Mouse (Mus musculus): ENCODE measurements around the gene Caskin1. TPM values are rescaled to one million over a fixed set of nuclear protein-coding genes. Genes with fewer than 3 reads are reported as not detected.

Gene Caskin1
- polyA plus RNA-seq, 1 experiment, result 1.7 TPM

DNA sequence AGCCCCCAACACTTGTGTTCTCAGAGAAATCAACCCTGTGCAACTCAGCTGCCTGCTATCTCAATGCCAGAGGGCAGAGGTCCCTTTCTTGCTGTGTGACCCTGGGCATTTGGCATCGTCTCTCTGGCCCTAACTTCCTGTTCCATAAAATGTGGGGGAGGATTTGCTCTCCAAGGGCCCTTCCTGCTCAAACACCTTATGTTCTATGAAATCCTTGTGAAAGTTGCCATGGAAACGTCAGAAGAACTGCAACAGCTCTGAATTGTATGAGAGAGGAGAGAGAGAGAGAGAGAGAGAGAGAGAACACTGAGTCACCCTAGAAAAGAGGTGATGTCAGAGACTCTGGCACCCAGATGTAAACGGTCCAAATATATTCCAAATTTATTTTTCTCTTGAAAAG lies 49.1 kb downstream of the Caskin1 start:
- DNase-seq, result no peak
- 32% methylated on average over 3 of the region's 3 CpGs for WGBS
- Histone ChIP-seq H3K4me1 (ENCODE audit: control insufficient read depth, insufficient read depth, low read length) (peaks cover 3% of the 10 kb centered on the region; the same call in 1 of the 2 replicates), H3K4me3 (replicated peaks; ENCODE audit: extremely low read depth, low read depth, low read length) (no peak overlapping the region)
- no peak for TF ChIP-seq POLR2A (IDR thresholded peaks at IDR 0.05; ENCODE audit: borderline replicate concordance, extremely low read depth, low read depth, low read length)
- no peak for TF ChIP-seq CTCF (IDR thresholded peaks at IDR 0.05; ENCODE audit: insufficient read depth, low read length)

GRCm38 (mm10) chr17:24538950-24539349 lies 50.5 kb downstream of the Caskin1 start:
- 65% methylated on average over 8 of the region's 8 CpGs for WGBS
- DNase-seq, result peak; percentile 53
- no peak for TF ChIP-seq POLR2A (IDR thresholded peaks at IDR 0.05; ENCODE audit: borderline replicate concordance, extremely low read depth, low read depth, low read length)
- Histone ChIP-seq H3K4me1 (ENCODE audit: control insufficient read depth, insufficient read depth, low read length) (no peaks in the 10 kb centered on the region), H3K4me3 (replicated peaks; ENCODE audit: extremely low read depth, low read depth, low read length) (no peak overlapping the region)

DNA sequence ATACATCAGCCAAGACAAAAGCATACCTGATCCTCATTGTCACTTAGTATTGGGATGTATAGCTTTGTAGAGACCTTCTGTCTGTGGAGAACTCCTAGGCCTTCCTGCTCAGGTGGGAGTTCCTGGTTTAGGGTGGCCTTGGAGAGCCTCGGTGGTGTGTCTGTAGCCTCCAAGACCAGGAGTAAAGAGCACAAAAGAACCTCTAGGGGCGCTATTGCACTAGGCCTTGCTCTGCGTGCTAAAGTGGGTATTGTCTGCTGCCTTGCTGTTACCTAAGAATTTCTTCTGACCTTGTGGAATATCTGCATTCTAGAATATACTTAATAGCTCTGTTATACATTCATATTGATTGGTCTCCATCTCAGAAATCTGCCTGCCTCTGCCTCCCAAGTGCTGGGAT lies 52.0 kb downstream of the Caskin1 start:
- WGBS, result 6% methylated on average over 3 of the region's 3 CpGs
- TF ChIP-seq POLR2A (IDR thresholded peaks at IDR 0.05; ENCODE audit: borderline replicate concordance, extremely low read depth, low read depth, low read length) (no peak), CTCF (IDR thresholded peaks at IDR 0.05; ENCODE audit: insufficient read depth, low read length) (peak; percentile 89)
- Histone ChIP-seq H3K4me1 (ENCODE audit: control insufficient read depth, insufficient read depth, low read length) (no peaks in the 10 kb centered on the region), H3K4me3 (replicated peaks; ENCODE audit: extremely low read depth, low read depth, low read length) (no peak overlapping the region)
- no peak for DNase-seq

GRCm38 (mm10) chr17:24544613-24545012 lies 56.2 kb downstream of the Caskin1 start:
- TF ChIP-seq POLR2A (IDR thresholded peaks at IDR 0.05; ENCODE audit: borderline replicate concordance, extremely low read depth, low read depth, low read length) (no peak), CTCF (IDR thresholded peaks at IDR 0.05; ENCODE audit: insufficient read depth, low read length) (no peak)
- H3K4me3 ChIP-seq (replicated peaks; ENCODE audit: extremely low read depth, low read depth, low read length), result no peak overlapping the region
- WGBS, result 28% methylated on average over 12 of the region's 12 CpGs
- no peaks in the 10 kb centered on the region for H3K4me1 ChIP-seq (ENCODE audit: control insufficient read depth, insufficient read depth, low read length)
- DNase-seq, result no peak

DNA sequence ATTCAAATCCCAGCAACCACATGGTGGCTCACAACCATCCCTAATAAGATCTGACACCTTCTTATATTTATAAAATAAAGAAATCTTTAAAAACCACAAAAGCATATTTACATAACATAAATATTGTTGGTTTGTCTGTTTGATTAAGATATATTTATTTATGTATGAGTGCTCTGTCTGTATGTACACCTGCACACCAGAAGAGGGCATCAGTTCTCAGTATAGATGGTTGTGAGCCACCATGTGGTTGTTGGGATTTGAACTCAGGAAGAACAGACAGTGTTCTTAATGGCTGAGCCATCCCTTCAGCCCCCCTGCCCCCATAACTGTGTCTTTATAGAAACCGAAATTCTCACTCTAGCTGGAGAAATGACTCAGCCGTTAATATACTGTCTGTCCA lies 56.8 kb downstream of the Caskin1 start:
- no peak for TF ChIP-seq CTCF (IDR thresholded peaks at IDR 0.05; ENCODE audit: insufficient read depth, low read length)
- TF ChIP-seq POLR2A (IDR thresholded peaks at IDR 0.05; ENCODE audit: borderline replicate concordance, extremely low read depth, low read depth, low read length), result no peak
- WGBS, result 93% methylated on average over 2 of the region's 2 CpGs
- DNase-seq, result no peak
- Histone ChIP-seq H3K4me3 (replicated peaks; ENCODE audit: extremely low read depth, low read depth, low read length) (no peak overlapping the region), H3K4me1 (ENCODE audit: control insufficient read depth, insufficient read depth, low read length) (no peaks in the 10 kb centered on the region)

DNA sequence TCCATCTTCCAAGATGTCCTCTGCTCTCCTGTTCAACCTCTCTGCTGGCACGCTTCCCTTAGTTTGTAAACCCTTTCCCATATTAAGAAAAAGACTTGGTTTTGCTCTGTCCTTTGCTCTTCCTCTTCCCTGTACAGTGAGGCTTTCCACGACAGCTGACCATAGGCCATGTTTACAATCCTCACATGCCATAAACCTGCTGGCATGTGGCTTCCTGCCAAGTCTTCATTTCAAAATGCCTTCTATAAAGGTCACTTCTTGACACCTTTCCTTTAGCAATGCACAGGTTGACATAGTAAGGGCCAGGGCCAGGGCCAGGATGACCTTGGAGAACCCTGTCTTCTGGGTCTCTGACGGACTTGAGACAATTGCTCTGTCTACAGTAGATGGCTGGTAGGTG lies 57.8 kb downstream of the Caskin1 start:
- WGBS, result 76% methylated on average over 3 of the region's 3 CpGs
- no peak for DNase-seq
- H3K4me1 ChIP-seq (ENCODE audit: control insufficient read depth, insufficient read depth, low read length), result peaks cover 4% of the 10 kb centered on the region; the same call in 1 of the 2 replicates
- TF ChIP-seq CTCF (IDR thresholded peaks at IDR 0.05; ENCODE audit: insufficient read depth, low read length) (no peak), POLR2A (IDR thresholded peaks at IDR 0.05; ENCODE audit: borderline replicate concordance, extremely low read depth, low read depth, low read length) (no peak)
- H3K4me3 ChIP-seq (replicated peaks; ENCODE audit: extremely low read depth, low read depth, low read length), result no peak overlapping the region

DNA sequence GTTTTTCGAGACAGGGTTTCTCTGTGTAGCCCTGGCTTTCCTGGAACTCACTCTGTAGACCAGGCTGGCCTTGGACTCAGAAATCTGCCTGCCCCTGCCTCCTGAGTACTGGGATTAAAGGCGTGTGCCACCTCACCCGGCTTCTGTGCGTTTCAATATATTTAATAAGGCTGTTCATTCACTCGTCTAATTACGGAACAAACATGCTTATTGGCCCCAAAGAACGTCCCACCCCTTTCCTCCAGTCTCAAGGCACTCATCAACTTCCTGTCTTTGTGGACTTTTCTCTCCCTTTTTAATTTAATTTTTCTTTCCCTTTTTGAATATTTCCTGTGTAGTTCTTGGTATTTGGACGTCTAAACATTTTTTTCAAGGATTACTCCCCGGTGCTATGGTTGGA lies 60.0 kb downstream of the Caskin1 start:
- peaks cover 7% of the 10 kb centered on the region; the same call in 1 of the 2 replicates for H3K4me1 ChIP-seq (ENCODE audit: control insufficient read depth, insufficient read depth, low read length)
- TF ChIP-seq CTCF (IDR thresholded peaks at IDR 0.05; ENCODE audit: insufficient read depth, low read length), result no peak
- TF ChIP-seq POLR2A (IDR thresholded peaks at IDR 0.05; ENCODE audit: borderline replicate concordance, extremely low read depth, low read depth, low read length), result no peak
- H3K4me3 ChIP-seq (replicated peaks; ENCODE audit: extremely low read depth, low read depth, low read length), result peak overlapping the region; percentile 83
- WGBS, result 10% methylated on average over 9 of the region's 9 CpGs
- no peak for DNase-seq

DNA sequence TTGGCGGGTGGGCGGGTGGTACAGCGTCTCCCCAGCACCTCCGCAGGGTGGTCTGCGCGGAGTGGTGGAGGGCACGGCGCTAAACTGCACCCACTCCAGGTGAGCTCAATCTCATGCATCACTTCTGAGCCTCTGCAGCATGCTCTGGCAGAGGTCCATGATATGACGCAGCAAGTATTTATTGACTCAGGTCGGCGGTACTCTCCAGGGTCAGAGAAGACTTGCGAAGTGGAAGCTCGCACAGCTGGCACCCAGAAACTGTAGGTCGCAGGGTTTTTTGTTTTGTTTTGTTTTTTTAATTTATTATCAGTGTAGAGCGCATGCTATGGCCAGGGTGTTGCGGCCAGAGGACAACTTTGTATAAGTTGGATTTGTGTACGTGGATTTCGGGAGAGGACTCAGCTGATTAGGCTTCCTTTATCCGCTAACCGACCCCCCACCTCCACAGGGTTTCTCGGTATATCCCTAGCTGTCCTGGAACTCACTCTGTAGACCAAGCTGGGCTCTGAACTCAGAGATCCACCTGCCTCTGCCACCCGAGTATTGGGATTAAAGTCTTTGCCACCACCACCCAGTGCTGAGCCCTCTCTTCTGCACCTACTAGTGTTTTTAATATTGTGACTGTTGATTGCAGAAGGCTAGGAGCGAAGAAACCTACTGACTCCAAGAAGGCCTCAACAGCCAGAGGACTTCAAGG lies 60.7 kb downstream of the Caskin1 start:
- peak; percentile 68 for DNase-seq
- peaks cover 7% of the 10 kb centered on the region; the same call in 1 of the 2 replicates for H3K4me1 ChIP-seq (ENCODE audit: control insufficient read depth, insufficient read depth, low read length)
- TF ChIP-seq CTCF (IDR thresholded peaks at IDR 0.05; ENCODE audit: insufficient read depth, low read length), result no peak
- peak; percentile 46; the same call in 1 of the 2 replicates for TF ChIP-seq POLR2A (IDR thresholded peaks at IDR 0.05; ENCODE audit: borderline replicate concordance, extremely low read depth, low read depth, low read length)
- WGBS, result 2% methylated on average over 23 of the region's 23 CpGs
- peak overlapping the region; percentile 83 for H3K4me3 ChIP-seq (replicated peaks; ENCODE audit: extremely low read depth, low read depth, low read length)

GRCm38 (mm10) chr17:24549618-24550415 lies 61.4 kb downstream of the Caskin1 start, which contains the start of gene Pkd1:
Gene Pkd1 (plus strand): TSS chr17:24549834.
- under 1% methylated on average over 72 of the region's 72 CpGs for WGBS
- peak; percentile 99 for DNase-seq
- TF ChIP-seq POLR2A (IDR thresholded peaks at IDR 0.05; ENCODE audit: borderline replicate concordance, extremely low read depth, low read depth, low read length) (peak; percentile 96), CTCF (IDR thresholded peaks at IDR 0.05; ENCODE audit: insufficient read depth, low read length) (no peak)

More at GRCm38 (mm10) chr17:24549618-24550415, 61.4 kb downstream of the Caskin1 start, which contains the start of gene Pkd1:
- peaks cover 7% of the 10 kb centered on the region; the same call in 1 of the 2 replicates for H3K4me1 ChIP-seq (ENCODE audit: control insufficient read depth, insufficient read depth, low read length)
- peak within 1 kb of the TSS; percentile 83 for H3K4me3 ChIP-seq (replicated peaks; ENCODE audit: extremely low read depth, low read depth, low read length)

Data from lung, adult 2 months (tissue).